In genomic region chr13:104518312-104519005, GRCm38 (mm10) we compare ENCODE assay signal across 8 mouse cellular contexts.
DNase-seq lines count a peak whose midpoint lies in the region; ATAC-seq and TF ChIP-seq lines count a peak whose summit lies in the region.

No protein-coding gene starts in this region.

- peak; percentile 60 for ATAC-seq in liver, embryonic 16.5 days (ENCODE audit: low read depth)
- ATAC-seq in inflammation-experienced regulatory T-cells, adult 6 months, result no peak

- H3K9ac ChIP-seq in liver, embryonic 16.5 days (ENCODE audit: low read depth, low read length), result no peak overlapping the region

- 51% methylated on average over 19 of the region's 19 CpGs for WGBS in liver, embryonic 16.5 days (ENCODE audit: insufficient replicate concordance)

- peak; percentile 88 for DNase-seq in cerebellum, adult 9-11 months
- peak; percentile 69 to 89 for DNase-seq in frontal cortex, adult 2 months (ENCODE audit: extremely low spot score in 1 of 2, low spot score in 1 of 2)
- peak; percentile 93 for DNase-seq in heart, postnatal 4 days
- DNase-seq in layer of hippocampus, adult 2 months (ENCODE audit: low spot score in 2 of 2), result peak; percentile 89 to 92
- peak; percentile 67 for DNase-seq in ovary, postnatal 10 days (ENCODE audit: low spot score)

- H3K9me3 ChIP-seq in E14TG2a.4 (ENCODE audit: low read length), result peaks cover 13% of the 10 kb centered on the region
- H3K9me3 ChIP-seq in liver, embryonic 16.5 days (replicated peaks; ENCODE audit: control insufficient read depth, low read length), result no peaks in the 10 kb centered on the region

- peak overlapping the region; percentile 94 for H3K27ac ChIP-seq in layer of hippocampus, adult 2 months
- H3K27ac ChIP-seq in liver, embryonic 16.5 days (ENCODE audit: low read length), result no peak overlapping the region

- H3K4me2 ChIP-seq in liver, embryonic 16.5 days (ENCODE audit: low read depth, low read length), result peak overlapping the region; percentile 33; the same call in 1 of the 2 replicates

- TF ChIP-seq CTCF in E14TG2a.4 (conservative IDR thresholded peaks at IDR 0.05; ENCODE audit: low read length), result no peak
- TF ChIP-seq CTCF in layer of hippocampus, adult 2 months (conservative IDR thresholded peaks at IDR 0.05), result no peak

- no peaks in the 10 kb centered on the region for H3K36me3 ChIP-seq in E14TG2a.4 (ENCODE audit: insufficient read depth, low read length)
- no peaks in the 10 kb centered on the region for H3K36me3 ChIP-seq in liver, embryonic 16.5 days (ENCODE audit: control insufficient read depth, insufficient read depth)

- peaks cover 17% of the 10 kb centered on the region for H3K4me1 ChIP-seq in E14TG2a.4 (replicated peaks; ENCODE audit: low read depth, low read length)
- H3K4me1 ChIP-seq in liver, embryonic 16.5 days (ENCODE audit: control insufficient read depth, low read depth, low read length), result no peaks in the 10 kb centered on the region

- peak overlapping the region; percentile 73 for H3K4me3 ChIP-seq in E14TG2a.4 (replicated peaks; ENCODE audit: low read length)
- peak overlapping the region; percentile 50 for H3K4me3 ChIP-seq in layer of hippocampus, adult 2 months
- H3K4me3 ChIP-seq in liver, embryonic 16.5 days (ENCODE audit: low read depth, low read length), result peak overlapping the region; percentile 18; the same call in 1 of the 2 replicates

- no peaks in the 10 kb centered on the region for H3K27me3 ChIP-seq in E14TG2a.4 (ENCODE audit: insufficient read depth, low read length)
- H3K27me3 ChIP-seq in liver, embryonic 16.5 days (ENCODE audit: control insufficient read depth, insufficient read depth, low read depth, low read length), result no peaks in the 10 kb centered on the region

Comparison
In these comparisons a context has a peak if more than half of its experiments do, and no peak if none do; other contexts are left out.
1. H3K4me3 ChIP-seq: peak in every context shown above with its lines; median percentile 73 in E14TG2a.4; 50 in layer of hippocampus, adult 2 months; 18 in liver, embryonic 16.5 days.